Mouse (Mus musculus): ENCODE data around the gene Zfp609.
"Not testable (repeated sequence)": the region's sequence is repeated elsewhere in the genome, so short reads cannot be mapped to it uniquely, and the experiment has no call there.

The Zfp609 gene

GRCm38 (mm10) chr9:65703926-65704595 lies 123.3 kb downstream of the Zfp609 start:
- DNase-seq, result no peak

- no peak for DNase-seq
These were observed 124.1 kb downstream of the Zfp609 start for GRCm38 (mm10) chr9:65703241-65703640.

GRCm38 (mm10) chr9:65702286-65702685 lies 125.1 kb downstream of the Zfp609 start:
- no peak for DNase-seq

- DNase-seq, result no peak
These were observed 126.9 kb downstream of the Zfp609 start for GRCm38 (mm10) chr9:65700504-65700903.

- peak; percentile 17 for DNase-seq
These were observed 129.4 kb downstream of the Zfp609 start for GRCm38 (mm10) chr9:65697992-65698391.

GRCm38 (mm10) chr9:65697356-65697755 lies 130.0 kb downstream of the Zfp609 start:
- no peak for DNase-seq

- peak; percentile 44 for DNase-seq
These were observed 131.0 kb downstream of the Zfp609 start for GRCm38 (mm10) chr9:65696337-65696736.

GRCm38 (mm10) chr9:65695646-65696045 lies 131.7 kb downstream of the Zfp609 start:
- DNase-seq, result peak; percentile 53

GRCm38 (mm10) chr9:65692959-65693603 lies 134.3 kb downstream of the Zfp609 start:
- DNase-seq, result no peak

GRCm38 (mm10) chr9:65692466-65692865 lies 134.9 kb downstream of the Zfp609 start:
- no peak for DNase-seq

GRCm38 (mm10) chr9:65689869-65690268 lies 137.5 kb downstream of the Zfp609 start:
- not testable (repeated sequence) for DNase-seq

- DNase-seq, result no peak
These were observed 142.7 kb downstream of the Zfp609 start for GRCm38 (mm10) chr9:65684704-65685103.

- DNase-seq, result peak; percentile 55
These were observed 144.4 kb downstream of the Zfp609 start for GRCm38 (mm10) chr9:65682994-65683393.

- DNase-seq, result no peak
These were observed 145.2 kb downstream of the Zfp609 start for GRCm38 (mm10) chr9:65682183-65682582.

GRCm38 (mm10) chr9:65681634-65681940 lies 145.8 kb downstream of the Zfp609 start:
- no peak for DNase-seq

GRCm38 (mm10) chr9:65680938-65681633 lies 146.3 kb downstream of the Zfp609 start:
- DNase-seq, result no peak

GRCm38 (mm10) chr9:65679181-65679761 lies 148.1 kb downstream of the Zfp609 start:
- peak; percentile 71 for DNase-seq

GRCm38 (mm10) chr9:65677119-65677462 lies 150.3 kb downstream of the Zfp609 start:
- no peak for DNase-seq

- peak; percentile 98 for DNase-seq
These were observed 150.8 kb downstream of the Zfp609 start for GRCm38 (mm10) chr9:65676358-65677118.

- DNase-seq, result peak; percentile 43
These were observed 151.7 kb downstream of the Zfp609 start for GRCm38 (mm10) chr9:65675461-65676357.

GRCm38 (mm10) chr9:65672996-65673395 lies 154.4 kb downstream of the Zfp609 start:
- DNase-seq, result peak; percentile 72

- peak; percentile 98 for DNase-seq
These were observed 155.9 kb downstream of the Zfp609 start for GRCm38 (mm10) chr9:65671431-65671931.
